Mouse (Mus musculus) adrenal gland, postnatal 0 days (tissue): ENCODE measurements around the gene Fam78a. TPM values are rescaled to one million over a fixed set of nuclear protein-coding genes. Genes with fewer than 3 reads are reported as not detected.

ENCODE experiments used
- microRNA-seq: library from miRNA; unstranded; fragments of <30 nt; microRNA quantifications from one replicate; pipeline ENCODE4, GENCODE M21; 2016; ENCODE audit warnings: borderline replicate concordance; ENCODE audit not compliant: insufficient number of aligned reads
- polyA plus RNA-seq: library from polyadenylated mRNA; unstranded; fragments of >200 nt; fragmentation: Nextera tagmentation; extraction: Ambion mirVana; gene quantifications from 2 replicates; pipeline ENCODE4 v1.2.1, GENCODE M21; 2015

Gene Fam78a
- polyA plus RNA-seq: 1.3 and 2.1 TPM in 2 replicates

GRCm38 (mm10) chr2:32084111-32084871 is at the start of gene Fam78a:
Gene Fam78a, minus strand, starts transcription at chr2:32084857.

GRCm38 (mm10) chr2:32095351-32096121 is 10.9 kb upstream of the Fam78a start, which contains the start of gene Plpp7:
Gene Plpp7, plus strand, starts transcription at chr2:32095528.

Small RNAs within 50 kb of the gene (microRNA-seq; reads per million reads assigned to microRNA genes)
- gene Mir7674: not detected

Other genes starting within 250 kb of the Fam78a start
- 0.23 and 0.52 TPM in 2 replicates for gene Fibcd1, start 238.9 kb downstream of the Fam78a start, polyA plus RNA-seq
- 0.71 and 2.0 TPM in 2 replicates for gene Lamc3, start 197.6 kb downstream of the Fam78a start, polyA plus RNA-seq
- gene Aif1l, start 134.7 kb downstream of the Fam78a start, polyA plus RNA-seq: 19.6 and 45.6 TPM in 2 replicates
- 31.9 and 50.5 TPM in 2 replicates for gene Nup214, start 110.4 kb downstream of the Fam78a start, polyA plus RNA-seq
- gene Plpp7, start 10.7 kb upstream of the Fam78a start, polyA plus RNA-seq: 9.1 and 10.8 TPM in 2 replicates
- gene Prrc2b, start 66.2 kb upstream of the Fam78a start, polyA plus RNA-seq: 34.6 and 37.2 TPM in 2 replicates
- 11.8 and 17.2 TPM in 2 replicates for gene Pomt1, start 151.7 kb upstream of the Fam78a start, polyA plus RNA-seq
- gene Uck1, start 175.3 kb upstream of the Fam78a start, polyA plus RNA-seq: 53.1 and 72.6 TPM in 2 replicates
- 13.2 and 17.6 TPM in 2 replicates for gene Golga2, start 202.5 kb upstream of the Fam78a start, polyA plus RNA-seq
- 459 and 628 TPM in 2 replicates for gene Swi5, start 203.2 kb upstream of the Fam78a start, polyA plus RNA-seq